Mouse (Mus musculus) heart, adult 2 months (tissue): ENCODE data around the gene Tmcc1.

ENCODE experiments used
- CTCF ChIP-seq: fragments of 200-600 bp; IDR thresholded peaks from 2 replicates; pipeline ENCODE4 v1.8.1; 2022; ENCODE audit warnings: antibody characterized with exemption, mild to moderate bottlenecking, moderate library complexity
- POLR2A ChIP-seq: fragments of 200-500 bp; IDR thresholded peaks from 2 replicates; pipeline ENCODE4 v1.6.1; 2011; ENCODE audit warnings: mild to moderate bottlenecking, low read depth, low read length, control low read depth; ENCODE audit not compliant: insufficient read depth

DNA sequence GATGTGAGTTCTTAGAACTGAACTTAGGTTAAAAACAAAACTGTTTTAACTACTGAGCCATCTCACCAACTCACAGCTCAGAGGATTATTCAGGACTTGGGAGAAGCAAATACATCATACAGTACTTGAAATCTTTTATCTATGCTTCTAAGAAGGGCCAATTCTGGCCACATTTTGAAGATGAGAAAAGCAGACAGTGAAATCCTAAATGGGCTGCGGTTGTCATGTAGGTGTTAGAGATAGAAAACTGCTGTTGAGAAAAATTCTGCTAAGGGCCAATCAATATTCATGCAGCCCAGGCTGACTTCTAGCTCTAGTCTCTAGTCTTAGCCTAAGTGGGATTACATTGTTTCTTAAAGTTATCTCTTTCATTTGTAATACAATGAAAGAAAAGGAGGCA lies 26.9 kb downstream of the Tmcc1 start:
- TF ChIP-seq CTCF (no peak), POLR2A (no peak)
